Mouse (Mus musculus) liver (tissue): ENCODE measurements at regions not wholly inside any gene's neighbourhood (a gene's known extent, or its start where the extent isn't known, plus 50 kb on each side); places are given as distances from the start of the nearest gene placed in this dataset.
"Not testable (repeated sequence)": the region's sequence is repeated elsewhere in the genome, so short reads cannot be mapped to it uniquely, and the experiment has no call there.

Experiments
- DNase-seq: peaks from one replicate; pipeline ENCODE4 v3.0.0-alpha.2; 2020; ENCODE audit warnings: mixed read lengths

GRCm38 (mm10) chr1:7388627-7389026, 2580.9 kb downstream of the Gm37988 start:
- DNase-seq: no peak

GRCm38 (mm10) chr1:7393508-7393907, 2585.8 kb downstream of the Gm37988 start:
- no peak for DNase-seq

GRCm38 (mm10) chr1:7394161-7394560, 2586.5 kb downstream of the Gm37988 start:
- DNase-seq: no peak

GRCm38 (mm10) chr1:7395527-7395926, 2587.8 kb downstream of the Gm37988 start:
- no peak for DNase-seq

GRCm38 (mm10) chr1:7396867-7397806, 2589.4 kb downstream of the Gm37988 start:
- peak; percentile 82 for DNase-seq

GRCm38 (mm10) chr1:7397807-7398446, 2590.2 kb downstream of the Gm37988 start:
- peak; percentile 96 for DNase-seq

GRCm38 (mm10) chr1:7398678-7399218, 2591.1 kb downstream of the Gm37988 start:
- DNase-seq: no peak

GRCm38 (mm10) chr1:7405651-7406050, 2598.0 kb downstream of the Gm37988 start:
- not testable (repeated sequence) for DNase-seq

GRCm38 (mm10) chr1:7414444-7414843, 2606.8 kb downstream of the Gm37988 start:
- no peak for DNase-seq

GRCm38 (mm10) chr1:7451660-7452155, 2644.0 kb downstream of the Gm37988 start:
- no peak for DNase-seq

GRCm38 (mm10) chr1:7454931-7455330, 2647.2 kb downstream of the Gm37988 start:
- DNase-seq: no peak

GRCm38 (mm10) chr1:7457895-7458294, 2650.2 kb downstream of the Gm37988 start:
- DNase-seq: no peak

- no peak for DNase-seq
Measured at GRCm38 (mm10) chr1:7494096-7494495, 2686.4 kb downstream of the Gm37988 start.

GRCm38 (mm10) chr1:7499042-7499441, 2691.3 kb downstream of the Gm37988 start:
- no peak for DNase-seq

GRCm38 (mm10) chr1:7502363-7502762, 2694.7 kb downstream of the Gm37988 start:
- no peak for DNase-seq

- DNase-seq: no peak
Measured at GRCm38 (mm10) chr1:7518791-7519190, 2711.1 kb downstream of the Gm37988 start.

GRCm38 (mm10) chr1:7533506-7533905, 2725.8 kb downstream of the Gm37988 start:
- no peak for DNase-seq

- DNase-seq: no peak
Measured at GRCm38 (mm10) chr1:7535191-7535590, 2727.5 kb downstream of the Gm37988 start.

- DNase-seq: no peak
Measured at GRCm38 (mm10) chr1:7543492-7543891, 2735.8 kb downstream of the Gm37988 start.

- DNase-seq: no peak
Measured at GRCm38 (mm10) chr1:7548261-7548660, 2740.6 kb downstream of the Gm37988 start.

GRCm38 (mm10) chr1:7574787-7575186, 2767.1 kb downstream of the Gm37988 start:
- DNase-seq: no peak

GRCm38 (mm10) chr1:7586409-7586808, 2778.7 kb downstream of the Gm37988 start:
- DNase-seq: no peak

GRCm38 (mm10) chr1:7591327-7591726, 2783.6 kb downstream of the Gm37988 start:
- no peak for DNase-seq
